Mouse (Mus musculus) spleen, adult 2 months (tissue): ENCODE results near the gene Vps11.
"Not testable (repeated sequence)": the region's sequence is repeated elsewhere in the genome, so short reads cannot be mapped to it uniquely, and the experiment has no call there.

Experiments used
- CTCF ChIP-seq: fragments of 200-500 bp; IDR thresholded peaks from 2 replicates; pipeline ENCODE4 v1.5.1; 2011; ENCODE audit warnings: mild to moderate bottlenecking, inconsistent platforms; ENCODE audit not compliant: insufficient read depth, insufficient read length, insufficient replicate concordance; ENCODE audit errors: extremely low read depth
- POLR2A ChIP-seq: fragments of 200-500 bp; IDR thresholded peaks from 2 replicates; pipeline ENCODE4 v1.6.1; 2011; ENCODE audit warnings: low read depth, low read length, inconsistent platforms

- TF ChIP-seq CTCF, POLR2A: not testable (repeated sequence)
Measured at GRCm38 (mm10) chr9:44336513-44336912, 25.0 kb downstream of the Vps11 start.
